Mouse (Mus musculus): Measurements from ENCODE around the gene Xpot.

- TF ChIP-seq CTCF (IDR thresholded peaks at IDR 0.05; ENCODE audit: low read depth) (no peak), EP300 (optimal IDR thresholded peaks at IDR 0.05) (no peak)
These were observed 45.8 kb downstream of the Xpot start for GRCm38 (mm10) chr10:121580381-121580780.
